Mouse (Mus musculus) forebrain, embryonic 14.5 days (tissue): ENCODE measurements around the gene Gpn3. TPM values are rescaled to one million over a fixed set of nuclear protein-coding genes. Genes with fewer than 3 reads are reported as not detected.
"Not testable (repeated sequence)": the region's sequence is repeated elsewhere in the genome, so short reads cannot be mapped to it uniquely, and the experiment has no call there.

ENCODE experiments used
- ATAC-seq: fragments of 200-750 bp; cut with Nextera tagmentation; 2 replicates; pipeline ENCODE4 v1.8.0; 2017; ENCODE audit warnings: mild to moderate bottlenecking, moderate library complexity
- DNase-seq: peaks from one replicate; pipeline ENCODE4 v3.0.0-alpha.2; 2015; ENCODE audit warnings: low spot score
- H3K27ac ChIP-seq: fragments of 300-500 bp; sonication (generic); 2 replicates; pipeline ENCODE4 v1.5.1; 2014; ENCODE audit warnings: low read depth, mild to moderate bottlenecking, control low read depth, low read length, moderate library complexity
- H3K27me3 ChIP-seq: fragments of 300-500 bp; sonication (generic); replicated peaks from 2 replicates; pipeline ENCODE4 v1.6.1; 2014; ENCODE audit warnings: low read length, control low read depth, mixed read lengths; ENCODE audit not compliant: control insufficient read depth, insufficient read depth
- H3K36me3 ChIP-seq: fragments of 300-500 bp; sonication (generic); 2 replicates; pipeline ENCODE4 v1.6.1; 2014; ENCODE audit warnings: low read length, control low read depth; ENCODE audit not compliant: control insufficient read depth, insufficient read depth
- H3K4me1 ChIP-seq: fragments of 300-500 bp; sonication (generic); 2 replicates; pipeline ENCODE4 v1.6.1; 2014; ENCODE audit warnings: antibody characterized with exemption, low read length, control low read depth; ENCODE audit not compliant: control insufficient read depth, insufficient read depth
- H3K4me2 ChIP-seq: fragments of 300-500 bp; sonication (generic); 2 replicates; pipeline ENCODE4 v1.6.1; 2014; ENCODE audit warnings: mild to moderate bottlenecking, control low read depth, low read length
- H3K4me3 ChIP-seq: fragments of 300-500 bp; sonication (generic); 2 replicates; pipeline ENCODE4 v1.5.1; 2014; ENCODE audit warnings: low read depth, low read length, control low read depth
- H3K9ac ChIP-seq: fragments of 300-500 bp; sonication (generic); 2 replicates; pipeline ENCODE4 v1.6.1; 2014; ENCODE audit warnings: mild to moderate bottlenecking, low read length, control low read depth, moderate library complexity
- H3K9me3 ChIP-seq: fragments of 300-500 bp; sonication (generic); replicated peaks from 2 replicates; pipeline ENCODE4 v1.6.1; 2016; ENCODE audit warnings: low read length, control low read depth, mixed read lengths; ENCODE audit not compliant: control insufficient read depth
- WGBS: fragments of 180-500 bp; shearing (Covaris S2); extraction: QIAGEN DNeasy Blood & Tissue Kit; methylation state at CpG from one replicate; pipeline ENCODE4 v1.1.7; 2014; 5-methylcytosine and 5-hydroxymethylcytosine counted together
- polyA plus RNA-seq: library from polyadenylated mRNA; unstranded; fragments of >200 nt; fragmentation: Nextera tagmentation; extraction: Ambion mirVana; gene quantifications from 2 replicates; pipeline ENCODE4 v1.2.1, GENCODE M21; 2014

Gene Gpn3
- polyA plus RNA-seq, 1 experiment from 2014 or later: 54.9 TPM

- no peaks in the 10 kb centered on the region for H3K27me3 ChIP-seq
- no peak overlapping the region for H3K9ac ChIP-seq
- H3K4me3 ChIP-seq: no peak overlapping the region
- DNase-seq (no peak), ATAC-seq (no peak)
- H3K36me3 ChIP-seq: peaks cover 64% of the 10 kb centered on the region
- no peak overlapping the region for H3K27ac ChIP-seq
- H3K4me2 ChIP-seq: no peak overlapping the region
- H3K9me3 ChIP-seq: no peaks in the 10 kb centered on the region; the same call in 1 of the 2 replicates
- no peaks in the 10 kb centered on the region for H3K4me1 ChIP-seq
- WGBS: 96% methylated on average over 10 of the region's 10 CpGs
Measured at GRCm38 (mm10) chr5:122405537-122405936, 33.9 kb downstream of the Gpn3 start.

GRCm38 (mm10) chr5:122409692-122410645 lies 38.3 kb downstream of the Gpn3 start:
- peaks cover 27% of the 10 kb centered on the region for H3K36me3 ChIP-seq
- H3K4me2 ChIP-seq: no peak overlapping the region
- no peak for DNase-seq
- ATAC-seq: no peak
- 87% methylated on average over 19 of the region's 19 CpGs for WGBS
- no peaks in the 10 kb centered on the region for H3K4me1 ChIP-seq
- no peak overlapping the region for H3K4me3 ChIP-seq
- no peaks in the 10 kb centered on the region; the same call in 1 of the 2 replicates for H3K9me3 ChIP-seq
- no peak overlapping the region for H3K27ac ChIP-seq
- H3K9ac ChIP-seq: no peak overlapping the region
- H3K27me3 ChIP-seq: no peaks in the 10 kb centered on the region

- DNase-seq (no peak), ATAC-seq (no peak)
- H3K9me3 ChIP-seq: no peaks in the 10 kb centered on the region; the same call in 1 of the 2 replicates
- 90% methylated on average over 5 of the region's 5 CpGs for WGBS
- no peak overlapping the region for H3K9ac ChIP-seq
- no peaks in the 10 kb centered on the region for H3K27me3 ChIP-seq
- H3K4me1 ChIP-seq: no peaks in the 10 kb centered on the region
- peaks cover 7% of the 10 kb centered on the region for H3K36me3 ChIP-seq
- no peak overlapping the region for H3K4me3 ChIP-seq
- no peak overlapping the region for H3K4me2 ChIP-seq
- no peak overlapping the region for H3K27ac ChIP-seq
Measured at GRCm38 (mm10) chr5:122411892-122412291, 40.2 kb downstream of the Gpn3 start.

GRCm38 (mm10) chr5:122412826-122413225 lies 41.1 kb downstream of the Gpn3 start:
- Histone ChIP-seq H3K9me3 (no peaks in the 10 kb centered on the region; the same call in 1 of the 2 replicates), H3K4me1 (no peaks in the 10 kb centered on the region), H3K4me3 (no peak overlapping the region), H3K4me2 (no peak overlapping the region), H3K27me3 (no peaks in the 10 kb centered on the region), H3K36me3 (no peaks in the 10 kb centered on the region), H3K9ac (no peak overlapping the region), H3K27ac (no peak overlapping the region)
- no peak for DNase-seq
- WGBS: 71% methylated on average over 6 of the region's 6 CpGs
- ATAC-seq: no peak

- Histone ChIP-seq H3K36me3 (no peaks in the 10 kb centered on the region), H3K27me3 (no peaks in the 10 kb centered on the region), H3K9me3 (no peaks in the 10 kb centered on the region; the same call in 1 of the 2 replicates), H3K4me2 (no peak overlapping the region), H3K27ac (no peak overlapping the region), H3K9ac (no peak overlapping the region), H3K4me1 (no peaks in the 10 kb centered on the region), H3K4me3 (no peak overlapping the region)
- DNase-seq (no peak), ATAC-seq (no peak)
- 93% methylated on average over 5 of the region's 5 CpGs for WGBS
Measured at GRCm38 (mm10) chr5:122414351-122414750, 42.7 kb downstream of the Gpn3 start.

GRCm38 (mm10) chr5:122415465-122415864 lies 43.8 kb downstream of the Gpn3 start:
- H3K36me3 ChIP-seq: no peaks in the 10 kb centered on the region
- WGBS: 90% methylated on average over 12 of the region's 12 CpGs
- H3K4me3 ChIP-seq: no peak overlapping the region
- no peaks in the 10 kb centered on the region for H3K4me1 ChIP-seq
- H3K27ac ChIP-seq: no peak overlapping the region
- no peaks in the 10 kb centered on the region; the same call in 1 of the 2 replicates for H3K9me3 ChIP-seq
- no peak overlapping the region for H3K4me2 ChIP-seq
- H3K9ac ChIP-seq: no peak overlapping the region
- DNase-seq (no peak), ATAC-seq (no peak)
- H3K27me3 ChIP-seq: no peaks in the 10 kb centered on the region

- DNase-seq, H3K4me3 ChIP-seq, H3K36me3 ChIP-seq, H3K27me3 ChIP-seq, H3K9me3 ChIP-seq, ATAC-seq, H3K27ac ChIP-seq, H3K9ac ChIP-seq, H3K4me2 ChIP-seq: not testable (repeated sequence)
- H3K4me1 ChIP-seq: peaks cover 12% of the 10 kb centered on the region
- 65% methylated on average over 4 of the region's 4 CpGs for WGBS
Measured at GRCm38 (mm10) chr5:122420676-122421075, 49.0 kb downstream of the Gpn3 start.

- H3K27me3 ChIP-seq: no peaks in the 10 kb centered on the region
- H3K4me2 ChIP-seq: peak within 1 kb of the TSS; percentile 89
- peak within 1 kb of the TSS; percentile 90 for H3K9ac ChIP-seq
- H3K9me3 ChIP-seq: no peaks in the 10 kb centered on the region
- peak within 1 kb of the TSS; percentile 93 for H3K27ac ChIP-seq
- peak within 1 kb of the TSS; percentile 98 for H3K4me3 ChIP-seq
- H3K4me1 ChIP-seq: peaks cover 12% of the 10 kb centered on the region
- no peak for ATAC-seq
- 25% methylated on average over 17 of the region's 17 CpGs for WGBS
- DNase-seq: peak; percentile 15
- peaks cover 6% of the 10 kb centered on the region; the same call in 1 of the 2 replicates for H3K36me3 ChIP-seq
Measured at GRCm38 (mm10) chr5:122421271-122422068, 49.8 kb downstream of the Gpn3 start, which contains the start of gene Anapc7. Gene Anapc7, plus strand, starts transcription at chr5:122421693.
